Mouse (Mus musculus): ENCODE measurements around the gene Mtmr6. TPM values are rescaled to one million over a fixed set of nuclear protein-coding genes. Genes with fewer than 3 reads are reported as not detected.
"Not testable (repeated sequence)": the region's sequence is repeated elsewhere in the genome, so short reads cannot be mapped to it uniquely, and the experiment has no call there.

Mtmr6 gene
- polyA plus RNA-seq, 1 experiment from 2014 or later: 27.3 TPM

- Histone ChIP-seq H3K36me3 (ENCODE audit: control insufficient read depth, insufficient read depth, low read length) (peaks cover 5% of the 10 kb centered on the region; the same call in 1 of the 2 replicates), H3K27ac (ENCODE audit: low read depth) (no peak overlapping the region), H3K4me1 (replicated peaks; ENCODE audit: control insufficient read depth, insufficient read depth, low read length) (no peaks in the 10 kb centered on the region), H3K4me3 (ENCODE audit: low read depth, low read length) (no peak overlapping the region), H3K4me2 (ENCODE audit: low read length) (no peak overlapping the region), H3K9me3 (ENCODE audit: control insufficient read depth, low read length) (no peaks in the 10 kb centered on the region), H3K9ac (ENCODE audit: low read length) (no peak overlapping the region), H3K27me3 (replicated peaks; ENCODE audit: control insufficient read depth, insufficient read depth, low read length) (no peaks in the 10 kb centered on the region)
- ATAC-seq (replicated peaks; ENCODE audit: low FRiP score, low TSS enrichment, low read depth): no peak
- 52% methylated on average over 6 of the region's 6 CpGs for WGBS
- no peak for DNase-seq (ENCODE audit: low spot score)
These were observed 43.1 kb downstream of the Mtmr6 start for GRCm38 (mm10) chr14:60308113-60308512.

GRCm38 (mm10) chr14:60310691-60311090 is 45.7 kb downstream of the Mtmr6 start:
- no peak for DNase-seq (ENCODE audit: low spot score)
- ATAC-seq (replicated peaks; ENCODE audit: low FRiP score, low TSS enrichment, low read depth): no peak
- 55% methylated on average over 4 of the region's 4 CpGs for WGBS
- 0 out of 2 replicates have a peak, but pooled peaks cover 6% of the 10 kb centered on the region for H3K9me3 ChIP-seq (ENCODE audit: control insufficient read depth, low read length)
- H3K4me2 ChIP-seq (ENCODE audit: low read length): no peak overlapping the region
- no peaks in the 10 kb centered on the region for H3K27me3 ChIP-seq (replicated peaks; ENCODE audit: control insufficient read depth, insufficient read depth, low read length)
- no peak overlapping the region for H3K27ac ChIP-seq (ENCODE audit: low read depth)
- no peaks in the 10 kb centered on the region for H3K36me3 ChIP-seq (ENCODE audit: control insufficient read depth, insufficient read depth, low read length)
- H3K9ac ChIP-seq (ENCODE audit: low read length): no peak overlapping the region
- no peaks in the 10 kb centered on the region for H3K4me1 ChIP-seq (replicated peaks; ENCODE audit: control insufficient read depth, insufficient read depth, low read length)
- no peak overlapping the region for H3K4me3 ChIP-seq (ENCODE audit: low read depth, low read length)

- Histone ChIP-seq H3K27ac (ENCODE audit: low read depth) (no peak overlapping the region), H3K36me3 (ENCODE audit: control insufficient read depth, insufficient read depth, low read length) (no peaks in the 10 kb centered on the region), H3K9ac (ENCODE audit: low read length) (no peak overlapping the region), H3K4me3 (ENCODE audit: low read depth, low read length) (no peak overlapping the region), H3K27me3 (replicated peaks; ENCODE audit: control insufficient read depth, insufficient read depth, low read length) (no peaks in the 10 kb centered on the region), H3K9me3 (ENCODE audit: control insufficient read depth, low read length) (0 out of 2 replicates have a peak, but pooled peaks cover 3% of the 10 kb centered on the region), H3K4me2 (ENCODE audit: low read length) (no peak overlapping the region), H3K4me1 (replicated peaks; ENCODE audit: control insufficient read depth, insufficient read depth, low read length) (no peaks in the 10 kb centered on the region)
- 92% methylated on average over 1 of the region's 1 CpGs for WGBS
- ATAC-seq (replicated peaks; ENCODE audit: low FRiP score, low TSS enrichment, low read depth): no peak
- no peak for DNase-seq (ENCODE audit: low spot score)
These were observed 54.2 kb downstream of the Mtmr6 start for GRCm38 (mm10) chr14:60319231-60319630.

- WGBS: 74% methylated on average over 3 of the region's 3 CpGs
These were observed 55.8 kb downstream of the Mtmr6 start for GRCm38 (mm10) chr14:60320813-60321212.

GRCm38 (mm10) chr14:60340001-60340400 is 75.0 kb downstream of the Mtmr6 start:
- not testable (repeated sequence) for ATAC-seq (replicated peaks; ENCODE audit: low FRiP score, low TSS enrichment, low read depth); H3K4me2 ChIP-seq (ENCODE audit: low read length); DNase-seq (ENCODE audit: low spot score); H3K4me3 ChIP-seq (ENCODE audit: low read depth, low read length); H3K36me3 ChIP-seq (ENCODE audit: control insufficient read depth, insufficient read depth, low read length); H3K9ac ChIP-seq (ENCODE audit: low read length); H3K27ac ChIP-seq (ENCODE audit: low read depth); H3K4me1 ChIP-seq (replicated peaks; ENCODE audit: control insufficient read depth, insufficient read depth, low read length); H3K27me3 ChIP-seq (replicated peaks; ENCODE audit: control insufficient read depth, insufficient read depth, low read length); H3K9me3 ChIP-seq (ENCODE audit: control insufficient read depth, low read length)
- 77% methylated on average over 5 of the region's 5 CpGs for WGBS

More at GRCm38 (mm10) chr14:60320813-60321212, 55.8 kb downstream of the Mtmr6 start:
- Histone ChIP-seq H3K9ac (ENCODE audit: low read length) (no peak overlapping the region), H3K27ac (ENCODE audit: low read depth) (no peak overlapping the region), H3K9me3 (ENCODE audit: control insufficient read depth, low read length) (no peaks in the 10 kb centered on the region), H3K4me1 (replicated peaks; ENCODE audit: control insufficient read depth, insufficient read depth, low read length) (no peaks in the 10 kb centered on the region), H3K4me2 (ENCODE audit: low read length) (no peak overlapping the region), H3K36me3 (ENCODE audit: control insufficient read depth, insufficient read depth, low read length) (no peaks in the 10 kb centered on the region), H3K4me3 (ENCODE audit: low read depth, low read length) (no peak overlapping the region), H3K27me3 (replicated peaks; ENCODE audit: control insufficient read depth, insufficient read depth, low read length) (no peaks in the 10 kb centered on the region)
- ATAC-seq (replicated peaks; ENCODE audit: low FRiP score, low TSS enrichment, low read depth): no peak
- DNase-seq (ENCODE audit: low spot score): no peak

GRCm38 (mm10) chr14:60340570-60340969 is 75.5 kb downstream of the Mtmr6 start:
- WGBS: 74% methylated on average over 4 of the region's 4 CpGs
- no peak overlapping the region for H3K4me2 ChIP-seq (ENCODE audit: low read length)
- H3K4me1 ChIP-seq (replicated peaks; ENCODE audit: control insufficient read depth, insufficient read depth, low read length): no peaks in the 10 kb centered on the region
- H3K27me3 ChIP-seq (replicated peaks; ENCODE audit: control insufficient read depth, insufficient read depth, low read length): no peaks in the 10 kb centered on the region
- H3K36me3 ChIP-seq (ENCODE audit: control insufficient read depth, insufficient read depth, low read length): no peaks in the 10 kb centered on the region
- ATAC-seq (replicated peaks; ENCODE audit: low FRiP score, low TSS enrichment, low read depth) (no peak), DNase-seq (ENCODE audit: low spot score) (no peak)
- H3K9me3 ChIP-seq (ENCODE audit: control insufficient read depth, low read length): no peaks in the 10 kb centered on the region
- no peak overlapping the region for H3K4me3 ChIP-seq (ENCODE audit: low read depth, low read length)
- H3K27ac ChIP-seq (ENCODE audit: low read depth): no peak overlapping the region
- no peak overlapping the region for H3K9ac ChIP-seq (ENCODE audit: low read length)

- Histone ChIP-seq H3K9me3 (ENCODE audit: control insufficient read depth, low read length) (no peaks in the 10 kb centered on the region), H3K27me3 (replicated peaks; ENCODE audit: control insufficient read depth, insufficient read depth, low read length) (no peaks in the 10 kb centered on the region), H3K36me3 (ENCODE audit: control insufficient read depth, insufficient read depth, low read length) (no peaks in the 10 kb centered on the region), H3K27ac (ENCODE audit: low read depth) (no peak overlapping the region), H3K4me3 (ENCODE audit: low read depth, low read length) (no peak overlapping the region), H3K4me2 (ENCODE audit: low read length) (no peak overlapping the region), H3K9ac (ENCODE audit: low read length) (no peak overlapping the region), H3K4me1 (replicated peaks; ENCODE audit: control insufficient read depth, insufficient read depth, low read length) (no peaks in the 10 kb centered on the region)
- DNase-seq (ENCODE audit: low spot score) (no peak), ATAC-seq (replicated peaks; ENCODE audit: low FRiP score, low TSS enrichment, low read depth) (no peak)
- WGBS: 92% methylated on average over 6 of the region's 6 CpGs
These were observed 80.4 kb downstream of the Mtmr6 start for GRCm38 (mm10) chr14:60345326-60345876.

MicroRNAs within 50 kb of the gene (microRNA counts, 519-probe panel; counts per million panel counts)
- microRNA mmu-miR-719: not detected

Small RNA genes within 50 kb of the gene (microRNA-seq; reads per million reads assigned to microRNA genes)
- gene Mir719: not detected

Other genes with a start within 250 kb of the Mtmr6 start
- gene Atp8a2, start 68.0 kb upstream of the Mtmr6 start, polyA plus RNA-seq (2014; fragmentation: Nextera tagmentation; extraction: Ambion mirVana): 8.2 and 9.0 TPM in 2 replicates
- gene Nupl1, start 13.8 kb upstream of the Mtmr6 start, polyA plus RNA-seq (2014; fragmentation: Nextera tagmentation; extraction: Ambion mirVana): 0.09 and 0.22 TPM in 2 replicates
- gene Gm49336, start 13.7 kb upstream of the Mtmr6 start, polyA plus RNA-seq (2014; fragmentation: Nextera tagmentation; extraction: Ambion mirVana): 58.8 and 65.5 TPM in 2 replicates
- 1.4 and 1.5 TPM in 2 replicates for gene Amer2, start 108.0 kb downstream of the Mtmr6 start, polyA plus RNA-seq (2014; fragmentation: Nextera tagmentation; extraction: Ambion mirVana)